Mouse (Mus musculus): ENCODE results near the gene Rpap3.

GRCm38 (mm10) chr15:97755361-97755760, 49.7 kb upstream of the Rpap3 start:
- TF ChIP-seq SMC3 (IDR thresholded peaks at IDR 0.05; ENCODE audit: low read depth, low read length): no peak
- no peak for TF ChIP-seq HCFC1 (IDR thresholded peaks at IDR 0.05; ENCODE audit: low read depth, low read length)
- no peak for TF ChIP-seq POLR2A (IDR thresholded peaks at IDR 0.05; ENCODE audit: low read depth, low read length)
- TF ChIP-seq CHD2 (IDR thresholded peaks at IDR 0.05; ENCODE audit: low read length): no peak
- no peak for TF ChIP-seq MAFK (IDR thresholded peaks at IDR 0.05; ENCODE audit: insufficient replicate concordance, low read length)
- no peak for TF ChIP-seq ELF1 (IDR thresholded peaks at IDR 0.05; ENCODE audit: low read depth, low read length)
- TF ChIP-seq NELFE (IDR thresholded peaks at IDR 0.05; ENCODE audit: low read depth, low read length): no peak
- no peak for TF ChIP-seq ZC3H11A (IDR thresholded peaks at IDR 0.05; ENCODE audit: low read depth, low read length)
- TF ChIP-seq GABPA (IDR thresholded peaks at IDR 0.05; ENCODE audit: insufficient replicate concordance, low read depth, low read length): no peak
- TF ChIP-seq CTCF (conservative IDR thresholded peaks at IDR 0.05 in 1 of 2, IDR thresholded peaks at IDR 0.05 in 1 of 2; ENCODE audit: low read depth in 2 of 2, low read length in 2 of 2): no peak
- TF ChIP-seq MAZ (IDR thresholded peaks at IDR 0.05; ENCODE audit: low read depth, low read length): no peak
- no peak for TF ChIP-seq ZNF384 (IDR thresholded peaks at IDR 0.05; ENCODE audit: low read depth, low read length)
